ENCODE assay signal across 21 mouse cellular contexts in the genomic region with DNA sequence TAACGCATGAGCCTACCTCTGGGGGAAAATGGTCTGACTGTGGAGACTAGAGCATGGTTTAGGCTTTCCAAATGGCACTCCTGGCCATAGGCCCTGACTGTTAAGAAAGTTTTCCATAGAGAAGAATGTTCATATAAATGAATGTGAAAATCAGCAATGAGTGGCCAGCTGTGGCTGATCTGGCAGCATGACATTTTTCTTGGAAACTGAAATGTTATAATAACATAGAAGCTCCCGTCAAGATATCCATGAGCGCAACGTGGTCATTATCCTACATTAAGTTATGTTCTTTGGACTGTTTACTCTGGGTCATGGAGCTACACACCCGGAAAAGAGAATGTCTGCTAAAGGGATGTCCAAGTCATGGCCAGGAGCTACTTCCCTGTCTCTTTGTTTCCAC.
A peak's percentile ranks its signal among the peaks of the same experiment; 100 is the strongest.
DNase-seq lines count a peak whose midpoint lies in the region; ATAC-seq lines count a peak whose summit lies in the region.
"Had no signal": no experiment of that assay in that cellular context is flagged by ENCODE, and none has a peak within 500 bp of the region (broad histone marks: within the 10 kb centered on the region; RNA-seq: fewer than 3 reads in every experiment).

No protein-coding gene starts in this region.

- no peaks in the 10 kb centered on the region for H3K27me3 ChIP-seq in embryonic facial prominence, embryonic 14.5 days (replicated peaks; ENCODE audit: control insufficient read depth, insufficient read depth, low read length)
- H3K27me3 ChIP-seq in embryonic facial prominence, embryonic 10.5 days (replicated peaks; ENCODE audit: low read depth, poor library complexity, severe bottlenecking) = peaks cover 25% of the 10 kb centered on the region
- H3K27me3 ChIP-seq: embryonic facial prominence, embryonic 15.5 days; heart, embryonic 13.5 days; limb, embryonic 13.5 days had no signal

- 0 out of 2 replicates have a peak, but pooled peaks cover 4% of the 10 kb centered on the region for H3K4me1 ChIP-seq in embryonic facial prominence, embryonic 14.5 days (ENCODE audit: control insufficient read depth, insufficient read depth, low read length)
- H3K4me1 ChIP-seq in embryonic facial prominence, embryonic 10.5 days = peaks cover 11% of the 10 kb centered on the region

- no peaks in the 10 kb centered on the region for H3K9me3 ChIP-seq in embryonic facial prominence, embryonic 14.5 days (ENCODE audit: control insufficient read depth, low read length)
- no peaks in the 10 kb centered on the region for H3K9me3 ChIP-seq in embryonic facial prominence, embryonic 10.5 days
- H3K9me3 ChIP-seq: embryonic facial prominence, embryonic 15.5 days; G1E; heart, embryonic 13.5 days; limb, embryonic 13.5 days had no signal

- H3K27ac ChIP-seq in embryonic facial prominence, embryonic 14.5 days (replicated peaks; ENCODE audit: low read depth, low read length) = no peak overlapping the region
- no peak overlapping the region for H3K27ac ChIP-seq in embryonic facial prominence, embryonic 10.5 days (replicated peaks)
- H3K27ac ChIP-seq: embryonic facial prominence, embryonic 15.5 days; heart, embryonic 13.5 days; hindbrain, embryonic 14.5 days; limb, embryonic 13.5 days; liver, embryonic 14.5 days had no signal

- peak; percentile 41 for DNase-seq in embryonic facial prominence, embryonic 14.5 days (ENCODE audit: low spot score)
- no peak for DNase-seq in embryonic facial prominence, embryonic 10.5 days (ENCODE audit: low spot score)
- DNase-seq in kidney, postnatal 14 days = peak; percentile 45
- no peak for DNase-seq in kidney, adult 8-10 months
- peak; percentile 26 to 47 for DNase-seq in lung, postnatal 4 days
- no peak for DNase-seq in lung, postnatal 36 days
- no peak for DNase-seq in thymus, postnatal 0 days (ENCODE audit: low spot score)
- DNase-seq in gastrocnemius, adult 18-20 months (ENCODE audit: low spot score) = no peak
- DNase-seq: adrenal gland, postnatal 36 days; cerebellum, adult 11-12 months; cerebellum, postnatal 14 days; heart, adult 18-20 months; heart, postnatal 36 days; right cerebral cortex, postnatal 14 days; spleen, adult 18-20 months had no signal

- H3K36me3 ChIP-seq in embryonic facial prominence, embryonic 14.5 days (ENCODE audit: control insufficient read depth, insufficient read depth, low read length) = no peaks in the 10 kb centered on the region
- H3K36me3 ChIP-seq in embryonic facial prominence, embryonic 10.5 days (replicated peaks) = no peaks in the 10 kb centered on the region
- H3K36me3 ChIP-seq: embryonic facial prominence, embryonic 15.5 days; G1E; heart, embryonic 13.5 days; limb, embryonic 13.5 days had no signal

- no peak overlapping the region for H3K4me3 ChIP-seq in embryonic facial prominence, embryonic 14.5 days (ENCODE audit: low read depth, low read length)
- H3K4me3 ChIP-seq in embryonic facial prominence, embryonic 10.5 days = no peak overlapping the region
- H3K4me3 ChIP-seq: embryonic facial prominence, embryonic 15.5 days; heart, embryonic 13.5 days; limb, embryonic 13.5 days had no signal

- ATAC-seq in embryonic facial prominence, embryonic 14.5 days (ENCODE audit: low read depth) = no peak

- no peak overlapping the region for H3K4me2 ChIP-seq in embryonic facial prominence, embryonic 14.5 days (ENCODE audit: low read depth, low read length)
- H3K4me2 ChIP-seq: embryonic facial prominence, embryonic 15.5 days; heart, embryonic 13.5 days; hindbrain, embryonic 14.5 days; limb, embryonic 13.5 days had no signal

- no peak overlapping the region for H3K9ac ChIP-seq in embryonic facial prominence, embryonic 14.5 days (ENCODE audit: low read depth, low read length)
- H3K9ac ChIP-seq: embryonic facial prominence, embryonic 15.5 days; heart, embryonic 13.5 days; hindbrain, embryonic 14.5 days; limb, embryonic 13.5 days; liver, embryonic 14.5 days had no signal

- WGBS in embryonic facial prominence, embryonic 14.5 days = 75% methylated on average over 5 of the region's 5 CpGs
- WGBS in embryonic facial prominence, embryonic 10.5 days = 93% methylated on average over 5 of the region's 5 CpGs

Comparison
In these comparisons a context has a peak if more than half of its experiments do, and no peak if none do; other contexts are left out.
1. DNase-seq: peak in embryonic facial prominence, embryonic 14.5 days (single experiment), kidney, postnatal 14 days (single experiment) and lung, postnatal 4 days (2 of 2); none in embryonic facial prominence, embryonic 10.5 days (single experiment), kidney, adult 8-10 months (0 of 2), lung, postnatal 36 days (single experiment), thymus, postnatal 0 days (single experiment) and gastrocnemius, adult 18-20 months (single experiment).